Mouse (Mus musculus) right cerebral cortex, adult 2 months (tissue): ENCODE measurements around the gene Zfp637.
"Not testable (repeated sequence)": the region's sequence is repeated elsewhere in the genome, so short reads cannot be mapped to it uniquely, and the experiment has no call there.

ENCODE experiments used
- DNase-seq, 2 experiments: peaks; one replicate each; pipeline ENCODE4 v3.0.0; 2021 to 2022; ENCODE audit warnings: low spot score in 2 of 2

Gene Zfp637

DNA sequence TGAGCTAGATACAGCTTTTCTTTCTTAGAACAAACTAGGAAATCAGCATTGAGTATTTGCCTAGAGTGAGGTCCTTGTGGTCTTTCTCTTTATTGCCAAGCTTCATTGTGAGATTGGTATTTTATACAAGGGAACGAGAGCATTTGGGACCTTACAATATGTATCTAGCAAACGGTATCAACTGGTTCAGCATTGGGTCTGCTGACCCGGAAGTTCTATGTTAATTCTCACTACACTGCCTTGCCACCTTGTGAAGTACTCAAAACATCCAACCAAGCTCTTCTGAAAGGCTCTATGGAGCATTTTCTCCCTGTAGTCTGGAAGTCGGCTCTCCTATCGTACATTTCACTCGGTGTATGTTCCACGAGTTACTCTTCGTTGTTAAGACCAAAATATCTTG lies 22.8 kb downstream of the Zfp637 start:
- no peak for DNase-seq

DNA sequence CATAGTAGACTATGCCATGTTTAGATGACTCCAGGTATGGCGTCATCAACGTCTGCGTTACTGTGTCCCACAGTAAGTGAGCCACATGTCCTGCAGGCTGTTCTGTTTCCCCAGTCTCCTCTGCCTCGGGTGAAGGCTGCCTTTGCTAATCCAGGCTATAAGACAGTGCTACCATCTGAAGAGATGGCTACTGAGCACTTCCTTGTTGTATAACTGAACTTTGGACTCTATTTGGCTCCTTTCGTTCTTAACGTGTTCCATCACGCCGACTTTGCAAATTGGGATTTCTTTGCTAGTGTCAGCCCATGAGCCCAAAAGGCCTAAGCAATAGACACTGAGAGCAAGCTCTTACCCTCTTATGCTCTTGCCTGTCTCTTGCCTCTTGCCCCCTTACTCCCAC lies 27.2 kb downstream of the Zfp637 start:
- DNase-seq, result no peak

DNA sequence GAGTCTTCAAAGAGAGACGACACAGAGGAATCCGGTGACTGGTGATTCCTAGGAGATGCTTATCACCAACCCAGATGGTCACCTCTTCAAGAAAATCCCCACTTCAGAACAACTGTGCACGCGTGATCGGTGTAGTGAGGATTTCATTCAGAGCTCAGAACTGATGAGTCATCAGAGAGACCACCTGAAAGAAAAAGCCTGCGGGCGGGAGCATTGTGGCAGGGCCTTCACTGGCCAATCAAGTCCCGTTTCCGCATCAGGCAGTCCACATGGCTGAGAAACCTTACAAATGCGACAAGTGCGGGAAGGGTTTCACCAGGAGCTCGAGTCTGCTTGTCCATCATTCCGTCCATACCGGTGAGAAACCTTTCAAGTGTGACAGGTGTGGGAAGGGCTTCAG lies 30.1 kb downstream of the Zfp637 start:
- no peak for DNase-seq

DNA sequence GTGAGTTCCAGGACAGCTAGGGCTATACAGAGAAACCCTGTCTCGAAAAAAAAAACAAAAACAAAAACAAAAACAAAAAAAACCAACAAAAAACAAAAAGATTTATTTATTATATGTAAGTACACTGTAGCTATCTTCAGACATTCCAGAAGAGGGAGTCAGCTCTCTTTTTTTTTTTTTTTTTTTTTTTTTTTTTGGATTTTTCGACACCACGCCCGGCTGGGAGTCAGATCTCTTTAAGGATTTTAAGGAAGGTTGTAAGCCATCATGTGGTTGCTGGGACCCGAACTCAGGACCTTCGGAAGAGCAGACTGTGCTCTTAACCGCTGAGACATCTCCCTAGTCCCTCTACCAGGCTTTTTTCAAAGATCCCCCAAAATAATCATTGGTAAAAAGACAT lies 32.5 kb downstream of the Zfp637 start:
- DNase-seq, result not testable (repeated sequence)

DNA sequence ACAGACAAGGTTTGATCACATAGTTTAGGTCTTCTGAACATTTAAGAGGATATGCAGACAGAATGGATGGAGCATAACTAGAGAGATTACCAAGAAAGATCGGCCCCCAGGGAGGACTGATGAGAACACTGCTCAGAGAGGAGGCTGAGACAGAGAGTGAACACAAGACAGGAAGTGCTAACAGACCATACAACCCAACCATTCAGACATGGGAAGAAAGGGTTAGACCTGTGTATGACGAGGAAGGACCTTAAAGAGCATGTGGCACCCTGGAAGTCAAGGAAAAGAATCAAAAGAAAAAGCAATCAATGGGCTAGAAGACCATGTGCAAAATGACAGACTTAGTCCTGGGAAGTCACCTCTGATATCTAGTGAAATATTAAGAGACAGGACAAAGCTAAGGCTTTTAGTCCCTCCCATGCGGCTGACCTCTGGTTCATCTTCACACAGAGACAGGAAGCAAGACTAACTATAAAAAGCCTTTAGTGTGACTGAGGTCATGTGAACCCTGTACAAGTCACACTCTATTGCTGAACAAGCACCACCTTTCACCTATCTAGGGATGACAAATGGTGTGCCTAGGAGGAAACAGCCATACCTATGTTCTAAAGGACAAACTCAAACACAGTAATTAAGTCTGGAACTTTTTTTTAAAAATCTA lies 33.8 kb downstream of the Zfp637 start:
- DNase-seq, result no peak

DNA sequence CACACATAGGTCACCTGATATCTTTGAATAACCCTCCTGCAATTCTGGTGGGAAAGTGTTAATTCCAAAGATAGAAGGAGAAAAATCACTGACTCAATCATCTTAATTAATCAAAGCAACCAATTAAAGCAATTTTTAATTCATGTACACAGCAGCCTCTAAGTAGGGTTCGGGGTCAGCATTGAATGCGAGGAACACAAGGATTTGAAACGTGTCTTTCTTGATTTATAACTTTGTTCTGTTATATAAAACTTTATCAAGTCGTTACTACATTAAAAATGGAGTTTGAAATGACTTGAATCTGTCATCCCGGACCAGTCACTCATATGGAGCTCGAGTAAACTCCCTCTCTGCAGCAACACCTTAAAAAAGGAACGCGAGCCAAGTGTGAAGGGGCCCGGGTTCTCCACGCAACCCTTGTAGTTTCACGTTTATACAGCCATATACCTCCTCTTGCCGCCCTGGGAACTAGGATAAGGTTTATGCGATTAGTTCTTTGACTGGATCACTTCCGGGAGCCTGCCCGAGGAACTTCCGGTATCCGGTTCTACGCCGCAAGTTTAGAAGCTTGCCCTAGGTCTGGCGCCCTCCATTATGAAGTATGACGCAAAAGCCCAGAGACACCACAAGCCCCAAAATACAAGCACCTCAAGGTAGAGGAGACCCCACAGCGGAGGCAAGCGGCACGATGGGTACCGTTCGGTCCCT lies 37.9 kb downstream of the Zfp637 start:
- peak; percentile 91 to 94 for DNase-seq

DNA sequence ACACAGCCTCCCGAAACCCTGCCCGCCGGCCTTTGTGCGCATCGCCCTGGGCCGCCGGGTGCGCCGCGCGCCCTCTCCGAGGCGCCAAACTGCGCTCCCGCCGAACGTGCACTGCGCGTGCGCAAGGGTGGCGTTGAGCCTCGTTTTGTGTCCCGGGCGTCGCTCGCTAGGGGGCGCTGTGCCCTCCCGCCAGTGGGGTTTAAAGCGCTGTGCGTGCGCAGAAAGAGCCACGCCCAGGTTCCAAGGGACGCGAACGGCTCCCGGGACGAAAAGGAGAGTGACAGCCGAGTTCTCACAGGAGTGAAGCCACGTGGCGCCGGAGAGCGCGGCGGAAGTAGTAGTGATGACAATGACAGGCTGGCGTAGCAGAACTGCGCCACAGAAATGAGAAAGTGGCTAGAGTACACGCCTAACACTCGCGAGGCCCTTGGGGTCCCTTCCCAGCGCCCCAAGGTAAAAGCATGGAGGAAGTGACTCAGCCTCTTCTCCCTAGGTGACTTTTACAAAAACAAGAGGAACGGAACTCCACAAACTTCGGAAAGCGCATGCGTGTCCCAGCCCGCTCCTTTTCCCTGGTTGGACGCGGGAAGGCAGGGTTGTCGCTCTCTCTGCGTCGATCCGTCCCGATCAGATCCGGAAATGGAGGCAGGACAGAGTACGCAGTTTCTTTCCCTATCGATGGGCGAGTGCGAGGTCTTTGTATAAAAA lies 38.6 kb downstream of the Zfp637 start:
- peak; percentile 99 to 100 for DNase-seq

DNA sequence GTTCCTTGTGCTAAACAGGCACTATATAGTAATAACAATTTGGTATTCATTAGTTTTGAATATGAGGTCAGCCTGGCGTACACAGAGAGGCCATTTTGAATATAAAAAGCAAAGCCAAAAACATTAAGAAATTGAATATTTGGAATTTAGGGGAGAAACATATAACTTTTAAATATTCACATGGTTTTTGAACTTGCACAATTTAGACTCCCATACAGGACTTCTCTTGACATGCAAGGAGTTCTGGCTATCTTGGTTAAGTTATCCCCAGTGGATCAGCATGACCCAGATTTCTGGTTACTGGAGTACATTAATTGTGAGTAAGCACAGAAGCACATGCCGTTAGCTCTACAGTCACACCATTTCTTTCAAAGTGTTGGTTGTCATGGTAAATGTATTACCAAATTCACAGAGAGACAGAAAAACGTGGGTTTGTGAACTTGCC lies 39.4 kb downstream of the Zfp637 start:
- no peak for DNase-seq

DNA sequence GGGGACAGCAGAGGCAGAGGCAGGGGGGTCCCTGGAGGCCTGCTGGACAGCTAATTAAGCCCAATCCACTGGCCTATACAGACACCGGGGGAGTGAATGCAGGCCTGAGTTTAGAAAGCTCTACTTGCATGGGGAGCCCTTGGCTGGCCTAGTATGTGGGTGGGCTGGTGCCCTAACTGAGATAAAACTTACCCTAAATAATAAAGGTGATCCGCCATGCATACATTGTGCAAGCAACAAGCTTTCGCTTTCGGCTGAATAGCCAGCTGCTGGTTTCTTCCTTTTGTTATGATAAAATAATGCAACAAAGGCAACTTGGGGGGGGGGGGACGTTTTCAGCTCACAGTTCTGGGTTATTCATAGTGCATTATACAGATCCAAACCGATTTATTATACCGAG lies 40.2 kb downstream of the Zfp637 start:
- DNase-seq, result no peak

DNA sequence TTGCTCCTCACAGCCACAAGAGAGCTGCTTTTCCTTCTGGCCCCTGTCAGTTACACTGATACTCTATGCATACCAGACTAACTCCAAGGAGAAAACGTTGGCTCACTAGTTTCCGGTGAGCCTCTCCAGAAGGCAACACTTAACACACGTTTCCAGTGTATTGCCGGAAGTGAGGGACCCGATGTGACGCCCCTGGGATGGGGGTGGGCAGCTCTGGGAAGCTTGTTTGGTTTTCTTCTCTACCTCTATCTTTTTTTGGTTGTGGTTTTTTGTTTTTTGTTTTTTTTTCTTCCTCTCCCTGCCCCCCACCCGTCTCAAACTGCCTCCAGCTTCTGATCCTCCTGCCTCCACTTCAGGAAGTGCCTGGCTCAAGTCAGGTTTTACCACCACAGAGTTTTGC lies 41.0 kb downstream of the Zfp637 start:
- DNase-seq, result no peak

DNA sequence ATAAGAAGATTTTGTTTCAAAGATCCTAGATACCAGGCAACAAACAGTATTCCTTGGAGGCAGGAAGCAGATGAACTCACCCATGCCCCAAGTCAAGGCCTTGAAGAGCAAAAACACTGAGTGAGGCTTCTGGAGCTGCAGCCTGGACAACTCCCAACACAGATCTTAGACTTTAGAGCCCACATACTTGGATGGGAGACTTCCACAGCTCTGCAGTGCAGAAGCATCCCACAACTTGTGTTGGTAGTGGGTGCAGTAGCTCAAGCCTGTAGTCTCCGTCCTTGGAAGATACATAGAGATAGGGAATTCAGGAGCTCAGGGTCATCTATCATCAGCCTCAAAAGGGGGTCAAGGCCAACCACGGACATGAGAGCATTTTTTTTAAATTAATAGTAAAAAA lies 45.0 kb downstream of the Zfp637 start:
- no peak for DNase-seq

DNA sequence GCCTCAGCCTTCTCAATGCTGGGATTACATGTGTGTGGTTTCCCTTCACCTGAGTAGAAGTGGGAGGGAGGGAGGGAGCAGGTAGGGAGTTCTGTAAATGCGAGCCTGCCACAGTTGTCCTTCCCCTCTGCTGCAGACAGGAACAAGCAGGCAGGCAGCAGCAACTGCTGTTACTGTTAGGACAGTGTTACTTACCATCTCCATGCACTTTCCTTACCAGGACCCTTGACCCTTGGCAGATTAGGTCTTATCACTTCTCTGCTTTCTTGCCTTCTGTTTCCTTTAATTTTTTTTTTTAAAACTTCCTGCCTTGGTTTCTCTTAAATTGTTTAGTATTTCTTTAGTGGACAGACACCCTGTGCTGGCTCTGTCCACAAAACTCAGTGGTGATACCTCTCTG lies 47.1 kb downstream of the Zfp637 start:
- DNase-seq, result no peak

DNA sequence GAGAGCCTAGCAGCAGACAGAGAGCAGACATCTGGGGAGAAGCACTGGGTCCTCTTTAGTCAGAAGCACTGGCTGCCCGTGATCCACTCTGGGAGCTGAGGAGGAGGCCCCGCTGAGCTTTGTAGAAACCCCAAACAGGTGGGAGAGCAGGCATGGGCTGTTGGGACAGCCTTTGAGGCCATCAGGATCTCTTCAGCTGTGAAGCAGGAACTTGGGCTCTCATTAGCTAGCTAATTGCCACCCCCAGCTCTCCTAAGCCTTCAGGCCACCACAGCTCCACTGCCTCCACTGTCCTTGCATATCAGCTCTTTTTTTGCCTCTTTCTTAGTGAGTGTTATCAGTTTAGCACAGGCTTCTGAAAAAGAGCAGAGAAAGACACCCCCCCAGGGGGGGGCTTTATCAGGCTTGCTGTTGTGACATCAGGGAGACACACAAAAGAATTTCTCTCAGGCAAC lies 47.7 kb downstream of the Zfp637 start:
- DNase-seq, result no peak

DNA sequence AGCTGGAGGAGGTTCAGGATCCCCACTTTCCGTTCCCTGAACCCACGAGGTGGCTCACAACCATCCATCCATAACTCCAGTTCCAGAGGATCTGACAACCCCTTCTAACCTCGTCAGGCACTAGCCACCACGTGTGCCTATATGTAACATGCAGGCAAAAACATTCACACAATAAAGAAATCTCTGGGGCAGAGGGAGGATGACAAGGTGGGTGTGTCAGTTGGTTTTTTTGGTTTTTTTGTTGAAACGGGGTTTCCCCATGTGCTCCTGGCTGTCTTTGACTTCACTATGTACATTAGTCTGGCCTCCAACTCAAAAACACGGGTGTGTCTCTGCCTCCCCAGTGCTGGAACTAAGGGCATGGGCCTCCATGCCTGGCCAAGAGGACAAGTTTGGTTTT lies 49.3 kb downstream of the Zfp637 start:
- no peak for DNase-seq

DNA sequence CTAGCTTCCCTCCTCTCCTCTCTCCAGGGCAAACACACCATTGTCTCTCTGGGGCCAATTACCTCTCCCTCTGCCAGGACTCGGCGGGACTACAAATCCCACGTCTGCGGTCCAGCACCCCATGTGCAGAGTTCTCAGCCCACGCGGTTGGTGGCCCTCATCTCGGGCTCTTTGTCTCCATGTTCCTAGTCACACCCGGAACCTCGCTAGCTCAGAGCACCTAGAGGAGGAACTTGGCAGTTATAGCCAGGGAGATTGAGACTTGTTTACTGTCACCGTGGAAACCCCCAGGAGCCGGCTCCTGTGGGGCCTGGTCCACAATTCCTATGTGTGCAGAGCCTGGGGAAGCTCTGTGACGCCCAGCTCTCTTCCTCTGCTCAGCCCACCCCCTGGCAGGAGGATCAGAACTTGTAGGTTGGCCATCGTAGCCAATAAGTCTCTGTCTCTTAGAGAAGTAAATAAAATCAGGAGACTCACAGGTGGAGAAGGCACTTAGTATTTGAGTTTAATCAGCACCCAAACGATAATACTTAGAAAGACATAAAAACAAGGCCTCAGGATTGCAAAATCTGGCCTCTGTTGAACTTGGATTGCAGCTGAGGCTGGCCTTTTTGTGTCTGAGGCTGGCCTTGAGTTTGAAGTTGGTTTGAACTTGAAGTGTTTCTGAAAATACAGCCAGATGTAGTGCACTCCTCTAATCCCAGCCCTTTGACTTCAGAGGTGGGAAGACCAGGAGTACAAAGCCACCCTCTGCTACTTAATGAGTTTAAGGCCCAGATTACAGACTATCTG lies 50.6 kb downstream of the Zfp637 start:
- no peak for DNase-seq

DNA sequence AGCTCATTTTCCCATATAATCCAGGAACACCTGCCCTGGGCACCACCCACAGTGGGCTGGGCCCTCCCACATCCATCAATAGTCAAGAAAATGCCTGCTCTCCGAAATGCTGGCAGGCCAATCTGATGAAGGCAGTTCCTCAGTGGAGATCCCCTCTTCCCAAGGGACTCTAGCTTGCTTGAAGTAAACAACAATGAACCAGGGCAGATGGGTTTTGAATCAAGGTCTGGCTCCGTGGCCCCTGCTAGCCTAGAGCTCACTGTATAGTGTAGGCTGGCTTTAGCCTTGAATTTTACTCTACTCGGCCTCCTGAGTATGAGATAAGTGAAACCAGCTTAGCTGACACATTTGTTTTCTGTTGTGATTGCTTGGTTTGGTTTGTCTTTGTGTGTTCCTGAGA lies 51.4 kb downstream of the Zfp637 start:
- DNase-seq, result no peak

DNA sequence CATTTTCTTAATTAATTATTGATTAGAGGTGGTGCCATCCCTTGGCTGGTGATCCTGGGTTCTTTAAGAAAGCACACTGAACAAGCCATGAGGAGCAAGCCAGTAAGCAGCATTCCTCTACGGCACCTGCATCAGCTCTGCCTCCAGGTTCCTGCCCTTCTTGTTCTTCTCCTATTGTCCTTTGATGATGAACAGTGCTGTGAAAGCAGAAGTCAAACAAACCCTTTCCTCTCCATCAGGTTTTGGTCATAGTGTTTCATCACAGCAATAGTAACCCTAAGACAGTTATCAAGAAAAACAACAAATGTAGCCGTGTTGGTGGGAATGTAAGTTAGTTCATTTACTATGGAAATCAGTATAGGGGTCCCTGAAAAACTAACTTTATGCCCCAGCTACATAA lies 52.5 kb downstream of the Zfp637 start:
- no peak for DNase-seq
